Mouse (Mus musculus) embryo, embryonic 10.5 days (tissue): ENCODE results near the gene Lrba.

Source experiments
- DNase-seq: peaks from one replicate; pipeline ENCODE4 v3.0.0-alpha.2; 2015; ENCODE audit warnings: low spot score

The Lrba gene

DNA sequence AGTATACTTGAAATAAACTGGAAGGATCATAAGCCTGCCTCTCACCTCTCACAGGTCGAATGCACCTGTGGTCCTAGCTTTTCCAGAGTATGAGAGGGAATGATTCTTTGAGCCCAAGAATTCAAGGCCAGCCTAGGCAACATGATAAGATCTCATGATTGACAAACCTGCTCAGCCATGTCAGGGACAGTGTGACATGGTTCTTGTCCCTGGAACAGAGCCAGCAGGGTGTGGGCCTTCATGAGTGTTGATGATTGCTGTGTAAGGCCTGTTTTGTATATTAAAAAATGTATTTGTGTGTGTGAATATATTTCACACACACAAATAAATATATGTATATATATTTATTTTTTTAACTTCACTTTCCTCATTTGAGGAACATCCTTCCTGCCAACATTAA lies 29.3 kb downstream of the Lrba start:
- no peak for DNase-seq

DNA sequence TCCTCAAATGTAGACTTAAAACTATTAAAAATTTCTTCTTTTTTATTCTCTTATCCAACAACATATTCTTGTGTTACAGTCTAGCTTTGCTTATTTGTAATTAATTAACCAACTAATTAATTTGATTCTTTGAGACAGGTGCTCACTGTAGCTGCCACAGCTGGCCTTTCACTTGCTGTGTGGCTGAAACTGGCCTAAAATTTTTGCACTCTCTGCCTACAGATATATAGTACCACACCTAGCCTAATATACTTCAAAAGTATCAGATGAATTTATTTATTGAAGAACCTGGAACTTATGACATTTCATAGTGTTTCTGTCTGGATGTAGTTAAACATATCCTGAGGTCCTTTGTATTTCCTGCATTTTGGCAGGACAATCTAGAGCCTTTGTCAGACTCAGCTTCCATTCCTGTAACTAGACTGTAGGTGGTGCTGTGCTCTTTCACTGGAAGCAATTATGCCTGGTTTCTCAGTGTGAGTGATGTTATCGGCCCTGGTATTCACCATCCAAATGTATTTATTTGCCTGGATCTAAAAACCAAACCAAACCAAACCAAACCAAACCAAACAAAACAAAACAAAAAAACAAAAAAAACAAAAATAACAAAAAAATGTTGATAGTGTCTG lies 43.7 kb downstream of the Lrba start:
- DNase-seq = peak; percentile 86

DNA sequence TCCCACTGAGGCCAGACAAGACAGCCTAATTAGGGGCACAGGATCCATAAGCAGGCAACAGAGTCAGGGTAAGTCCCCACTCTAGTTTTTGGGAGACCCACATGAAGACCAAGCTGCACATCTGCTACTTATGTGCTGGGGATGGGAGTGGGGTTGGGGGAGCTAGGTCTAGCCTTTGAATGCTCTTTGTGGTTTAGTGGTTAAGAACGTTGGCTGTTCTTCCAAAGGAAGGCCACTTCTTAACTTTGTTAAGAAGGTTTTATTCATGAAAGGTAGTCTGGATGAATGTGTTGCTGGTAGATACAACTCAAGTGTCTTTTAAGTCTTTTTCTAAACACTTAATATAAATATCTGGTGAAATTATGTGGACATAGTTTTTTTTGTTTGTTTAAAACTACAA lies 51.2 kb downstream of the Lrba start:
- DNase-seq = no peak

DNA sequence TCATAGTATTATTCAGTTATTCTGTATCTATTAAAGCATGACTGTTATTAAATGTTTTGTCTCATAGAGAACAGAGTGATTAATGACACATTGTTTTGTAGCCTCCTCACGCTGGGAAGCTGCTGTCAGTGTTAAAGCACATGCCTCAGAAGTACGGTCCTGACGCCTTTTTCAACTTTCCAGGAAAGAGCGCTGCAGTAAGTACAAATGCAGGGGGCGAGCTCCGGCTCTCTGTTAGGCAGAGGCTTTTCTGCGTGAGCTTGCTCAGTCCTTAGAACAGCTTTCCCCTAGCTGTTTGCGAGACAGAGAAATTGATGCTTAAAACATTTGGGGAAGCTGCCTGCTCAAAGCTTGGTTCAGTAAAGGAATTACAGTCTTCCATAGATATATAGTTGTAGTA lies 66.8 kb downstream of the Lrba start:
- peak; percentile 4 for DNase-seq

DNA sequence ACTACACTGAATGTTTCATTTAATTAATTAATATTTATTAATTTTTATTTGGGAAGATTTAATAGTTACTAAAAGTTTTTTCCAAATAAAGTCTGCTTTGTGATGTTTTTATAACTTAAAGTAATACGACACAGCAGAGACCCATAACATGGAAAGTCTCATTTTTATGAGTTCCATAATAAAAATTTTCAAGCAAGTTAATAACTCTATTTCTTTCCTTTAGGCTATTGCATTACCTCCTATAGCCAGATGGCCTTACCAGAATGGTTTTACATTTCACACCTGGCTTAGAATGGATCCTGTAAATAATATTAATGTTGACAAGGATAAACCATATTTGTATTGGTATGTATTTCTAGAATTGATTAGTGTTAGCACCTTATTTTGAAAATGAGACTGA lies 70.4 kb downstream of the Lrba start:
- no peak for DNase-seq

DNA sequence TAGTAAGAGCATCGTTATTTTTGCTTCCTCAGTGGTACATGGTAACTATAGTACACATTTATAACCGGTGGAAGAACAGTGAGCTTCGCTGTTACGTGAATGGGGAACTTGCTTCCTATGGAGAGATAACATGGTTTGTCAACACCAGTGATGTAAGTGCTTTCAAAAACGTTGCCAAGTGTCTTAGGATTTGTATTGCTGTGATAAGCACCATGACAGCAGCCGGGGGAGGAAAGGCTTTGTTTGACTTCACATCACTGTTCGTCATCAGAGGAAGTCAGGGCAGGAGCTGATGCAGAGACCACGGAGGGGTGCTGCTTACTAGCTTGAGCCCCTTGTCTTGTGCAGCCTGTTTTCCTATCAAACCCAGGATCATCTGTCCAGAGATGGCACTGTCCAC lies 71.7 kb downstream of the Lrba start:
- no peak for DNase-seq

DNA sequence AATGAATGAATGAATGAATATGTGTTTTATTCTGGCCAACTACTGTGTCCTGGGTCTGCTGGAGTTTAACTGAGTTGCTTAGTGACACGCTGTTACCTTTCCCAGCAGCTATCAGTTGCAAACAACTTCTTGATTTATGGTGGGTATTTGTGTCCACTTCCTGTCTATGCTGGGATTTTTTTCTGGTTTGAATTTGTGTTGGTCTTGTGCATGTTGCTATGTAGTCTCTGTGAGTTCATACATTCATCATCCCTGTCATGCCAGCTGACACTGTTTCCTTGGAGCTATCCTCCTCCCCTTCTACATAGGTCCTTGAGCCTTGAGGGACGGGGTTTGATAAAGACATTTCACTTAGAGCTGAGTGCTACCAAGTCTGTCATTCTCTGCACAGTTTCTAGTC lies 84.4 kb downstream of the Lrba start:
- DNase-seq = peak; percentile 27

DNA sequence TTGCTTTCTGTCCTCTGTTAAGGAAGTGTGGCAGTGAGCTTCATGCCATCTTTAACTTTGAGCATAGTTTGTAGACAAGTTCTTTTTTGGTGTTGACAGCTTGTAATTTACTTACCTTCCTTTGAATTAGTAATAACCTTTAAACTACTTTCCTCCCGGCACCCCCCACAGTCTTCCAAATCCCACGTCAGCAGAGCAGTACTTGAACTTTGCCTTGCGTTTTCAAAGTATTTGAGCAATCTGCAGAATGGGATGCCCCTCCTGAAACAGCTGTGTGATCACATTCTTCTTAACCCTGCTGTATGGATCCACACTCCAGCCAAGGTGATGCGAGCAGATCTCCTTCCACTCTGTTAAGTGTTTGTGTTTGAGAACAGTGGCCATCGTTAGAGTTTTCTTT lies 85.7 kb downstream of the Lrba start:
- peak; percentile 44 for DNase-seq

DNA sequence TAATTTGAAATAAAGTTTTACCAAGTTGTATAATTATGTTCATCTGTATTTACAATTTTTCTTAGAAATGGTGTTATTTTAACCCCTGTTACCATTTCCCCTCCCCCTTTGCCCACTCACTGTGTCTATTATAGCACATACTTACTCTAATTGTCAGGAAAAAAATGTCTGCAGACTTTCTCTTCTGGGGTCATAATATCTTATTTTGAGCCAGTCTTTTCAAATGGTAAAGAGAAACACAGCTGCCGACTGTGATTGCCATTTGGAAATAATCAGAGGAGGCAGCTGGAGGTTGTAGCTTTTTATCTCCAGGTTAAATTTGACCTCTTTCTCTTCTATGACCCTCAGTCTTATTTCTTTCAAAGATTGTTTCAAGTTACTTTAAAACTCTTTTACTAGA lies 86.9 kb downstream of the Lrba start:
- DNase-seq = peak; percentile 63

DNA sequence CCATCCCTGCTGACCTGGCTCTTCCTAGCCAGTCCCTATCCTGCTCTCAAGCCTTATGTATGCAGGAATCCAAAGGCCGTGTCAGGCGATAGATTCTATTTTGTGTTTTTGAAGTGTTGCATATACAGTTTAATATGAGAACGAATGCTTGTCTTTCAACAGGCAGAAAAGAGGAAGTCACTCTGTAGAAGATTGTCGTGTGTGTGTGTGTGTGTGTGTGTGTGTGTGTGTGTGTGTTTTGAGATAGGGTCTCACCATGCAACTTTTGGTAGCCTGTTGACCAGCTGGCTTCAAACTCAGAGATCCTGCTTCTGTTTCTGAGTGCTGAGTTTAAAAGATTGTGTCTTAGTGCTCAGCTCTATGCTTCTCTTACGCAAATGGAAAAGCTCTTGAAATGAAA lies 93.2 kb downstream of the Lrba start:
- no peak for DNase-seq

DNA sequence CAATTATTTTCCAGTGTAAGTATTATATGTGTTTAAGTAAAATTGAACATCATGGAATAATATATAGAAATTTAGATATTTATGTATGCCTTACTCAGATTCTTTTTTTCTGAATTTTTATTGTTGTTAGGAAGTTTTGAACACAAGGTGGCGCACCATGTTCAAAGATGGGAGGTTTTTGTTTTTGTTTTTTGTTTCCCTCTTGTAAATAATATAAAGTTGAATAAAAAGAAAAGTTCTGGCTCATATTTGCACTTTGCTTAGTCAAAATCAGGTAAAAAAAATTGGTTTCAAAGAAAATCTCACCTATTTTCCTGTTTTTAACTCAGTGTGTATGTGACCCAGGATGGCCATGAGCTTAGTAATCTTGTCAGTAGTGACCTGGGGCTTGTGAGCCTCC lies 104.1 kb downstream of the Lrba start:
- peak; percentile 57 for DNase-seq

DNA sequence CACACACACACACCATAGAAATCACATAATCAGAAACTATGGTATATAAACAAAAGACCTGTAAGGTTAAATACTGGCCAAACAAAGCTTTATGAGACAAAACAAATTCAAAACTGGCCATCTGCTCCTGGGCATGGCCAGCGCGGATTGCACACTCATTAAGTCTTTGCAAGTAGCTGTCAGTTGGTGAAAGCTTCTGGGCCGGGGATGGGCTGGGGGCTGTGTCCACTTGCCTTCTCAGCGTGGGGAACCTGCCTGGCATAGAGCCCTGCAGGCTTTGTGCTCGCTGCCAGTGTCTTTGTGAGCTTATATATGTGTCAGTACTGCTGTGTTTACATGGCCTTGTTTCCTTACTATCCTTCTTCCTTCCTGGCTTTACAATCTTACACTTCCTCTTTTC lies 118.8 kb downstream of the Lrba start:
- DNase-seq = peak; percentile 18

DNA sequence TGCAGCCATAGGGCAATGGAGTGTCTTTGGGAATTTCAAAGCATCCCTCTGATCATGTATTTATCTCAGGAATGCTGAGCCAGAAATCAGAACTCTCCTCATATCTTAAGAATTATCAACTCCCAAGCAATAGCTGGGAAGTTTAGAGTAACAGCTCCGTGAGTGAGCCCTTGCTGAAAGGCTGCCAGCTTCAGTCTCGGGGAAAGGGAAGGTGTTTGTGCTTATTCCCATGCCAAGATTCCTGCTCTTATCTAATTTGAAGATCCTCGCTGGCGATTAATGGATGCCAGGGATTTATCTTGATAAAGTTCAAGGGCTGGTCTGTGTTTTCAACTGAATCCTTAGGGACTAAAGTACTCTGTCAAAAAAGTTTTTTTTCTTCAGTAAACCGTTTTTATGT lies 138.0 kb downstream of the Lrba start:
- DNase-seq = peak; percentile 19

DNA sequence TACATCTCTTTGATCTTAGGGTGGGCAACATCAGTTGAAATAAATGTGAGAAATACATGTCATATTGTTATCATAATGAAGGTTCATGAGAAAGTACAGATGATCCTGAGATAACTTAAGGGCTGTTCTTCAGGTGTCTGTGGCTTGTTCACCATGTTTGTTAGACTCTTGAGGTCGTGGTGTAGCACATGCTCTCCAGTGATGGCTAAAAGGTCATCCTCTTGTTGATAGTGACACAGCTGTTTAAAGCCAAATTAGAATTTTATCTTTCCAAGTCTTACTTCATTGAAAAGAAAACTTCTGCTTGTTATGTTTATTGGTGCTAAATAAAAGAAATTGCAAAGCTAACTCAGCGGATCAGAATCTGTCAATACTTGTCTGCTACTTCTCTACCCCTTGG lies 147.0 kb downstream of the Lrba start:
- DNase-seq = no peak

DNA sequence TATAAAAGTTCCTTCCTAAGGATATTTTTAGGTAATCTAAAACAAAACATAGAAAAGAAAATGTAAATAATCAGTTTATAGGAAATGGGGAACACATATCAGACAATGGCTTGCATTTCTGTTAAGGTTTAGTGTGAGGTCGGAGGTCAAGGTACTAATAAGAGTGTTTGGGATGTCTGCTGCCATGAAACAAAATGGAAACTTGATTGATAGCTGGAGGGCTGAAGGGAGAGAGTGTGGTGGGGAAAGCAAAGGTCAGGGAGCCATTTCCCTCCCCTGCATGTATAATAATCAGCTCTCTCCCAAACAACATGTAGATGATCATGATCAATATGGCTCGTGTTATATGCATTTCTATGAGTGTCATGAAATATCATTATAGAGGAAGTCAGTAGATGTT lies 150.8 kb downstream of the Lrba start:
- peak; percentile 58 for DNase-seq

DNA sequence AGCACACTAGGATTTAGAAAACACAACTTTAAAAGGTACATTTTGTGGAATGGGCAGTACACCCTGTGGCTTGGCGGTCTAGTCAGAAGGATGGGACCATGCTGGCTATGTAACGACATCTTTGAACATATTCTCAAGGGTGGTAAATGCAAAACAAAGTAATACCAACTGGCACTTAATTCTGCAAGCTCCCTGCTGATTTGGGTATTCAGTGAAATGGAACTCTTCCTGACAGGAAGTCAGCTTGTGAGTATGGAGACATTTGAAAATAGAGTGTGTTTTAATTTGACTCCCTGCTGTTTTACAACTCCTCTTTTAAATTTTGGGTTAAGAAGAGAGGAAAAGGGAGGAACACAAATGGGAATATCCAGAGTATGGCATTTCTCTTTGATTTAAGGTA lies 158.1 kb downstream of the Lrba start:
- DNase-seq = peak; percentile 34

DNA sequence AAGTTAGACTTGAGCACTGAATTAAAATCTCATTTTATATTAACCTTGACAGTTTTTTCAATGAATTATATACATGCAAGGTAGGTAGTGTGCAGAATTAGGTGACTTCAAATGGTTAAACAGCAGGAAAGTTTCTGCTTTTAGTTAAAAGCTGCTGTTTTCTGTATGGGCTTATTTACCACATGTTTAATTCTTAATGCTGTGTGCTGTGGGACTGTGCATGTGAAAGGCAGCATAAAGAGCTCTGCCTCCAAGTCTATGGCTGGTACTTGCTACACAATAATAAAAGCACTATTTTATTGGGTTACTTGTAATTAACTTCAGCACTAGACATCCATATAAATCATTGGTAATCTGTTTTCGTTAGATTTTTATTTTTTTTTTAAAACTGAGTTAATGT lies 160.6 kb downstream of the Lrba start:
- DNase-seq = no peak

DNA sequence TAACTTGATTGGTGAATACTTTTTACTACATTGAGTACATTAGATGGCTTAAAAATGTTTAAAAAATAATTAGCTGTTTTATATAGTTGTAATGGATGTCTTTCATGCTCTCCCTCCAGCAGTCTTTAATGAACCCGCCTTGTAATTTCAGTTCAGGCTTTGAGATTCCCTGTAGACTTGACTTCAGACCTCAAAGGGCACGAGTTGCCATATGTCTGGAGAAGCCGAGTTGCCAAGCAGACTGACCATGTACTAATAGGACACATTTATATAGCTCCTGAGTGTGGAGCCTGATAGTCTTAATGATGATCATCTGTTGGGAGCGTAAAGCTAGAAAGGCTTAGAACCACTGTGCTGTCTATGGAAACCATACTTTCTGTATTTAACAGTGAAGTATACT lies 161.8 kb downstream of the Lrba start:
- peak; percentile 48 for DNase-seq

DNA sequence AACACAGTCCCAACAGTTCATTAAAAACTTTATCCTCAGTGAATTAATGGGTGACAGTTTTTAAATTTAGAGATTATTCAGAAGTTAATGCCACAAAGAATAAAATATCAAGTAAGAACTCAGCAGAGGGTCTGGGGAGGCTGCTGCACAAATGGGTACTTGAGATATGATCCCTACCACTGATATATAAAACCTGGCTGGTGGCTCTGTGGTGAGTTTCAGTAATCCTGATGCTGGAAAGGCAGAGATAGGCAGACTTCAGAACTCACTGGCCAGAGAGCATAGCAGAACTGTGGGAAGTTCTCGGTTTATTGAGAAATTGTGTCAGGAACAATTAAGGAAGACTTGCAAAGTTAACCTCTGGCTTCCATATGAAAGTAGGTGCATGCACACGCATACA lies 199.3 kb downstream of the Lrba start:
- no peak for DNase-seq

DNA sequence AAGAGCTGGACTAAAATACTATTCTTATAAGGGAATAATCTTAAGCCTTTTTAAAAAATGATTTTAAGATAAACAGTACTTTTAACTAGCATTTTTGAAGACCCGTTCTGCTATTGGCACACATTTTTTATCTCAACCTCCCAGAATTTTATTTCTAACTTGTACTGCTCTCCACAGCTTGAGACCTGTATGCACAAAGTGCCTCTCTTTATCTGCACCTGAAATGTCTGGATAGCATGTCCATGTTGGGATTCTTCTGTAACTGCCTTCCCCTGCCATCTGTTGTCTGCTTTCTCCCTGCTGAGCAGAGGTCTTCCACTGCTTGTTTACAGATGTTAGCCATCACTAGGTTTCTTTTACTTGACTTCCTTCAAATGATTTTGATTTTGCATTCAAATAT lies 202.3 kb downstream of the Lrba start:
- no peak for DNase-seq

DNA sequence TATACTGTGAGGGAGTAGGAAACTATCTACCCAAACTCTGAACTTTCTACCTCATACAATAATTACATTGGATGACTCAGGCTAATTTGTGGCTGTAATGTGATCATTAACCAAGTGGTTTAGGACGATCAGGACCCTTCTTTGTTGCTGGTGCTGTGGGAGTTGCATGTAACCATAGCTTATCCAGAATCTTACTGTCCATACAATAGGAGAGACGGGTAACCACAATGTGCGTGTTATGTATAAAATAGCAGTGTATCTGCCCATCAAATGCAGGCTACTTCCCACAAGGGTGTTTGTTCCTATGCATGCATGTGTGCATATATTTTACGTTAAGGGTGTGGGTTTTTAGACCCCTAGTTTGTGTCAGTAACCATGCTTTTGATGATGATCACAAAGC lies 219.0 kb downstream of the Lrba start:
- DNase-seq = no peak

DNA sequence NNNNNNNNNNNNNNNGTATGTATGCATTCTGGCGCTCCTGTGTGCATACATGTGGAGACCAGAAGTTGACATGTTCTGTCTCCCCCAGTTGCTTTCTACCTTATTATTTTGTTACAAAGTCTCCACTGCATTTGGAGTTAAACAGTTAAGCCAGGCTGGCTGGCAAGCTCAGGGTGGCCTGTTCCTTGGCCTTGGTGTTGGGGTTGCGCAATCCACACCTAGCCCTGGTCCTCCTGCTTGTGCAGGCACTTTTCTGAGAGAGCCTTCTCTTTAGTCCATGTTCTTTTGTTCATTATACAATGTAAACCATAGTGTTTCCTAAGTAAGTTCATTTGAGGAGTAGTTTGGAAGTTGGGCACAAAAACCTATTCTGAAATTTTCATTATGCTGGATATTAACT lies 226.7 kb downstream of the Lrba start:
- DNase-seq = no peak

DNA sequence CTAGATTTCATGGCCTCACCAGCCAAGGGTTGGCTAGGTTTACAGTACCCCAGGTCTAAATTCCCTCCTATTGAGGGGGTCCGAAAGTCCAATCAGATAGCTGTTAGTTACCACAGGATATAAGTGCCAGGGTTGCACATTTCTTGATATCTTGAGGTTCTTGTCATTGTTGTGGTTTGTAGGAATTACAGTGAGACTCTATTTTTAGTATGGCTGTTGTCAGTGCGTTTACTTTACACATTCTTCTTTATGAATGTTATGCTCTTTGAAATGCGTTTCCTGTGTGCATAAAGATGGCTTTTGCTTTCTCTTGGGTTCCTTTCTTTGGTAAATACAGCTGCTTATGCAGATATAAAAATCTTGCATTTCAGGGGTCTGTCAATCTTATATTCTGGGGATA lies 237.1 kb downstream of the Lrba start:
- DNase-seq = no peak

DNA sequence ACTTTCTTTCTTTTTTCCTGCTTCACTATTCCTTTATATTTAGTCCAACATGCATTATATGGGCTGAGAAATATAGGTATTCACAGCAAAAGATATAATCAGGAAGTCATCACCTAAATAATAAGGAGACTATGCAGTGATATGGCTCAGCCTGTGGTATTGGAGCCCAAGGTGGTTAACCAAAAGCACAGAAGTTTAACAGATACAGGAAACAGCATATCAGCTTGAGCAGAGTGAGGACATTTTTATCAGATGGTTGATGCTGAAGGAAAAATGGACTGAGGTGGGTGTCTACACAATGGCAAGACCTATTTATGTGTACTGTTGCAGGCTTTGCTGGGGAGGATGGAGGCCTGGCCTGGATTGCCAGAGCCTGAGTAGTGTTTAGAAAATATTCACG lies 265.5 kb downstream of the Lrba start:
- no peak for DNase-seq

DNA sequence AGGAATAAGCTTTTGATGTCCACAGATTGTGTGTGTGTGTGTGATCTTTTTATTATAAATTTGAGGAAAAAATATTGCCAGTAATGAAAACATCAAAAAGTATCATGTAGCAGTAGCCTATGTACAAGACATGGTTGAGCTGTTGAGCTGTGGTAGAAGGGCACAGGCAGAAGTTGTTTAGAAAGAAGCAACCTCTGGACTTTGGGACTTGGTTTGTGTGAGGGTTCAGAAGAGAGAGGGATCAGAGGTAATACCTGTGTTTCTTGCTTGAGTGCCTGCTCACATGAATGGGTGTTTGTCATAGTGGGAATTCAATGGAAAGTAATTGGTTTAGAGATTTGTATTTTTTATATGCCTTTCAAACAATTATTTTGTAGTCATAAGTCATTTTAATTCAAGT lies 276.1 kb downstream of the Lrba start:
- no peak for DNase-seq
